Mouse (Mus musculus) embryonic facial prominence, embryonic 15.5 days (tissue): ENCODE results near the gene Malsu1. TPM values are rescaled to one million over a fixed set of nuclear protein-coding genes. Genes with fewer than 3 reads are reported as not detected.

Source experiments
- ATAC-seq: fragments of 200-750 bp; cut with Nextera tagmentation; 2 replicates; pipeline ENCODE4 v1.8.0; 2017; ENCODE audit warnings: low read depth, moderate TSS enrichment; ENCODE audit not compliant: insufficient number of reproducible peaks, low FRiP score, low TSS enrichment
- H3K27ac ChIP-seq: fragments of 300-500 bp; sonication (generic); replicated peaks from 2 replicates; pipeline ENCODE4 v1.5.1; 2015; ENCODE audit warnings: mild to moderate bottlenecking, inconsistent platforms
- H3K27me3 ChIP-seq: fragments of 300-500 bp; sonication (generic); 2 replicates; pipeline ENCODE4 v1.6.1; 2015; ENCODE audit warnings: inconsistent platforms
- H3K36me3 ChIP-seq: fragments of 300-500 bp; sonication (generic); 2 replicates; pipeline ENCODE4 v1.6.1; 2015; ENCODE audit warnings: mild to moderate bottlenecking, inconsistent platforms
- H3K4me1 ChIP-seq: fragments of 300-500 bp; sonication (generic); 2 replicates; pipeline ENCODE4 v1.6.1; 2015; ENCODE audit warnings: inconsistent platforms
- H3K4me2 ChIP-seq: fragments of 300-500 bp; sonication (generic); replicated peaks from 2 replicates; pipeline ENCODE4 v1.6.1; 2015; ENCODE audit warnings: mild to moderate bottlenecking, inconsistent platforms
- H3K4me3 ChIP-seq: fragments of 300-500 bp; sonication (generic); replicated peaks from 2 replicates; pipeline ENCODE4 v1.5.1; 2015; ENCODE audit warnings: mild to moderate bottlenecking, inconsistent platforms
- H3K9ac ChIP-seq: fragments of 300-500 bp; sonication (generic); 2 replicates; pipeline ENCODE4 v1.6.1; 2015; ENCODE audit warnings: inconsistent platforms
- H3K9me3 ChIP-seq: fragments of 300-500 bp; sonication (generic); replicated peaks from 2 replicates; pipeline ENCODE4 v1.6.1; 2016; ENCODE audit warnings: inconsistent platforms
- WGBS: fragments of 180-500 bp; shearing (Covaris S2); methylation state at CpG from one replicate; pipeline ENCODE4 v1.1.7; 2015; 5-methylcytosine and 5-hydroxymethylcytosine counted together
- polyA plus RNA-seq: library from polyadenylated mRNA; unstranded; fragments of >200 nt; fragmentation: Nextera tagmentation; extraction: Ambion mirVana; gene quantifications from 2 replicates; pipeline ENCODE4 v1.2.1, GENCODE M21; 2015

Malsu1 gene
- 58.3 and 61.2 TPM in 2 replicates for polyA plus RNA-seq

DNA sequence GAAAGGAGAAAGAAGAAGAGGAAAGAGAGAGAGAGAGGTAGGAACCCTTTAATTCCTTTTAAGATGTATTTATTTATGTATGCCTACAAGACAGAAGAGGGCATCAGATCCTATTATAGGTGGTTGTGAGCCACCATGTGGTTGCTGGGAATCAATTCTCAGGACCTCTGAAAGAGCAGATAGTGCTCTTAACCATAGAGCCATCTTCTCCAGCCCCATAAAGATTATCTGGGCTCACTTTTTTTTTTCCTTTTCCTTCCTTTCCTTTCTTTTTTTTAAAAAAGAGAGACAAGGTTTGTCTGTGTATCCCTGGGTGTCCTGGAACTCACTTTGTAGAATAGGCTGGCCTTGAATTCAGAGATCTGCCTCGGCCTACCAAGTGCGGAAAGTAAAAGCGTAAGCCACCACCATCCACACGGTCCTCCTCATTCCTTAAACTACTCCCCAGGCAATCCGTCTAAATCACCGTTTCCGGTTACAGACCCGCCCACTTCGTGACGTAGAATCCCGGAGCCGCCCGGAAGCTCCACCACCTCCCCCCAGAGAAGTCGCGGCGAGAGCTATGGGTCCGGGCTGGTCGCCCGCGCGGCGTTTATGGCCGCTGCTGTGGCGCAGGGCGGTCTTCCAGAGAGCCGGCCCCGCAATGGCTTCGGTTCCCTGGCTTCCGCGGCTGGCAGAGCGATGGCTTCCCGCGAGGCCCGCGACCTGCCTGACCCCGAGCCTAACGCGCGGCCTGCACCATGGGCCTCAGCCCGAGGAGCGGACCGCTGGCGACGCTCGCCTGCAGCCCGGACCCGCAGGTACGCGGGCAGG is at the start of gene Malsu1:
TSS of gene Malsu1 (plus strand) at position 492 of the 813 bp plus-strand sequence.
- Histone ChIP-seq H3K4me1 (peaks cover 11% of the 10 kb centered on the region), H3K27ac (peak within 1 kb of the TSS; percentile 70), H3K9ac (peak within 1 kb of the TSS; percentile 76), H3K36me3 (no peaks in the 10 kb centered on the region), H3K4me2 (peak within 1 kb of the TSS; percentile 60), H3K4me3 (peak within 1 kb of the TSS; percentile 73), H3K27me3 (no peaks in the 10 kb centered on the region), H3K9me3 (no peaks in the 10 kb centered on the region)
- under 1% methylated on average over 49 of the region's 49 CpGs for WGBS
- ATAC-seq = peak; percentile 95

GRCm38 (mm10) chr6:49025290-49025689 is 48.3 kb upstream of the Malsu1 start:
- no peak overlapping the region for H3K4me3 ChIP-seq
- H3K9me3 ChIP-seq = no peaks in the 10 kb centered on the region
- H3K9ac ChIP-seq = no peak overlapping the region
- H3K36me3 ChIP-seq = no peaks in the 10 kb centered on the region
- no peaks in the 10 kb centered on the region for H3K27me3 ChIP-seq
- H3K4me2 ChIP-seq = no peak overlapping the region
- H3K27ac ChIP-seq = no peak overlapping the region
- no peaks in the 10 kb centered on the region for H3K4me1 ChIP-seq
- ATAC-seq = no peak
- 72% methylated on average over 7 of the region's 7 CpGs for WGBS

- no peak for ATAC-seq
- Histone ChIP-seq H3K27ac (no peak overlapping the region), H3K4me2 (no peak overlapping the region), H3K36me3 (no peaks in the 10 kb centered on the region), H3K4me1 (no peaks in the 10 kb centered on the region), H3K4me3 (no peak overlapping the region), H3K9ac (no peak overlapping the region), H3K9me3 (no peaks in the 10 kb centered on the region), H3K27me3 (no peaks in the 10 kb centered on the region)
- 88% methylated on average over 5 of the region's 5 CpGs for WGBS
Measured at GRCm38 (mm10) chr6:49026496-49026895, 47.1 kb upstream of the Malsu1 start.

- Histone ChIP-seq H3K9me3 (no peaks in the 10 kb centered on the region), H3K27me3 (no peaks in the 10 kb centered on the region), H3K9ac (no peak overlapping the region), H3K27ac (no peak overlapping the region), H3K4me3 (no peak overlapping the region), H3K4me2 (no peak overlapping the region), H3K36me3 (no peaks in the 10 kb centered on the region), H3K4me1 (no peaks in the 10 kb centered on the region)
- 80% methylated on average over 6 of the region's 6 CpGs for WGBS
- ATAC-seq = no peak
Measured at GRCm38 (mm10) chr6:49028019-49028418, 45.6 kb upstream of the Malsu1 start.

DNA sequence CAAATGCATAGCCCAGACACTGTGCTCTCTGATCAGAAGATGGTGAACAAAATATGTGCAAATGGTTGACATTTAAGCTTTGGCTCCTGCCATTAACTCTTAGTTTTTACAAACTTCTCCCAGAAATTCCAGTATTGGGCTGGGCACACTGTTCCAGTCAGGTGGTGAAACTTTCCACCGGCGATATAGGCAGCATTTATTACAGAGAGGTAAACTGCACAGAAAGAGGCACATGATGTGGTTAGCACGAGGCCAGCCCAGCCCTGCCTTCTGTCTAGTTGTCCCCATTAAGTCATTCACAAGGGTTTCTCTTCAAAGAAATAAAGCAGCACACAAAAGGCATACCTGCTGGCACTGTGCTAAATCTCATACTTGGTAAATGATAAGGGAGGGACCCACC is 44.9 kb upstream of the Malsu1 start:
- no peak for ATAC-seq
- H3K4me1 ChIP-seq = no peaks in the 10 kb centered on the region
- no peak overlapping the region for H3K9ac ChIP-seq
- H3K27me3 ChIP-seq = no peaks in the 10 kb centered on the region
- H3K4me3 ChIP-seq = no peak overlapping the region
- H3K27ac ChIP-seq = no peak overlapping the region
- no peak overlapping the region for H3K4me2 ChIP-seq
- 76% methylated on average over 3 of the region's 3 CpGs for WGBS
- no peaks in the 10 kb centered on the region for H3K36me3 ChIP-seq
- H3K9me3 ChIP-seq = no peaks in the 10 kb centered on the region

DNA sequence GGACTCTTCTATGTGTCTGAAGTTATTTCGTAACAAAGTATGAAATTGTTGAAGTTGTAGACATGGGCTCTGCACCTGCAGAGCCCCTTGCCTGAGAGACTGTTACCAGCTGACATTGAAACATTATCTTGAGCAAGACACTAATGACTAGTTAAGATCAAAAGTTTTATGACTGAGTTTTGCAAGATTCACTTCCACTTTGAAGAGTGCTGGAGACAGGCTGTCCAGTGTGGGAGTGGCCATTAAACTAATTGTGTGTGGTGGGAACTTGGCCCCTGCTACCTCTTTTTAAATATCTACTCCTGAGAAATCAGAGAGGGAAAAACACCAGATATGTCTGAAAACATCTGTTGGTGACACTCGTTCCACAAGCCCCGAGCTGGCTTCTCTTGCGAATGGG is 42.4 kb upstream of the Malsu1 start:
- H3K36me3 ChIP-seq = no peaks in the 10 kb centered on the region
- peaks cover 7% of the 10 kb centered on the region; the same call in 1 of the 2 replicates for H3K4me1 ChIP-seq
- WGBS = 65% methylated on average over 4 of the region's 4 CpGs
- no peaks in the 10 kb centered on the region for H3K9me3 ChIP-seq
- H3K9ac ChIP-seq = no peak overlapping the region
- H3K4me3 ChIP-seq = no peak overlapping the region
- no peak for ATAC-seq
- no peak overlapping the region for H3K4me2 ChIP-seq
- no peak overlapping the region for H3K27ac ChIP-seq
- no peaks in the 10 kb centered on the region for H3K27me3 ChIP-seq

DNA sequence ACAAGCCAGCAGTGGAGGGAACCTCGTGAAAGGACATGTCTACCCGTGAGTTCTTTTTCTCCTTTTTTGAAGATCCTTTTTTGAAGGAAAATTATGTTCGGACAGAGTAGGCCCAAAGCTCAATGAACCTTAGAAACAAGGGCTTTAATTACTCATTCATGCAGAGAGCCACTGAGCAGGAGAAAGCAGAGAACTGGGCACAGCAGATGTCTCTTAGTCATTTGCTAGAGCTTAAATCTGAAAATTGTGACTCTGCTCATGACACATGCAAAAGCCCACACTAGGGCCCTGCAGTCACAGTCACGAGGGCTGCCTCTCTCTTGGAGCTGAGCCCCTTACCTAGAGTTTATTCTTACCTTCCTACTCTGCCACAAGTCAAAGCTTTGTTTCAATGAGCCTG is 40.8 kb upstream of the Malsu1 start:
- no peak overlapping the region for H3K9ac ChIP-seq
- no peak overlapping the region for H3K4me3 ChIP-seq
- 0 out of 2 replicates have a peak, but pooled peaks cover 3% of the 10 kb centered on the region for H3K27me3 ChIP-seq
- 81% methylated on average over 4 of the region's 4 CpGs for WGBS
- H3K4me2 ChIP-seq = no peak overlapping the region
- ATAC-seq = no peak
- H3K9me3 ChIP-seq = no peaks in the 10 kb centered on the region
- no peaks in the 10 kb centered on the region for H3K36me3 ChIP-seq
- H3K4me1 ChIP-seq = peaks cover 16% of the 10 kb centered on the region; the same call in 1 of the 2 replicates
- no peak overlapping the region for H3K27ac ChIP-seq

- no peaks in the 10 kb centered on the region for H3K36me3 ChIP-seq
- WGBS = 25% methylated on average over 28 of the region's 28 CpGs
- H3K4me2 ChIP-seq = peak within 1 kb of the TSS; percentile 40
- no peak within 1 kb of the TSS for H3K9ac ChIP-seq
- H3K4me1 ChIP-seq = peaks cover 16% of the 10 kb centered on the region
- H3K4me3 ChIP-seq = peak within 1 kb of the TSS; percentile 17
- H3K9me3 ChIP-seq = no peaks in the 10 kb centered on the region
- no peak for ATAC-seq
- no peak within 1 kb of the TSS for H3K27ac ChIP-seq
- 0 out of 2 replicates have a peak, but pooled peaks cover 3% of the 10 kb centered on the region for H3K27me3 ChIP-seq
Measured at GRCm38 (mm10) chr6:49036275-49037267, 37.0 kb upstream of the Malsu1 start, which contains the start of gene Gpnmb. Gene Gpnmb (plus strand): TSS chr6:49036546.

DNA sequence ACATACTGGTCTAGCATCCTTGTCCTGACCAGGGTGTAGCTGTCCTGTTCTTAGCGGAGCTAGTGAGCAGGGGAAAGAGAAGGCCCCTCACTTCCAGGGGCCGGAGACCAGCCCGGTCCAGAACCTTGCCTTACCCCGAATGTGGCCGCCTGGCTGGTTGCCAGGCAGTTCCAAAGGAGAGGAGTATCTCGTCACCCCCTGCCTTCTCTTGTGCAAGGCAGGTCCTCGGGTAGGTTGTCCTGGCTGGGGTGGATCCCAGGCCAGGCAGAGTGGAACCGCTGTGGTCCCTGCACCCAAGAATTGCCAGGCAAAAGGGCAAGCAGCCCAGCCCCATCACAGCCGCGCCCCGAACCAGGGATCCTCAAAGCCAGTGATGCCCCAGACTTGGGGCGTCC is 36.3 kb upstream of the Malsu1 start:
- peaks cover 16% of the 10 kb centered on the region for H3K4me1 ChIP-seq
- no peak overlapping the region for H3K4me3 ChIP-seq
- no peaks in the 10 kb centered on the region for H3K36me3 ChIP-seq
- no peak overlapping the region for H3K9ac ChIP-seq
- peak; percentile 51; the same call in 1 of the 2 replicates for ATAC-seq
- 0 out of 2 replicates have a peak, but pooled peaks cover 3% of the 10 kb centered on the region for H3K27me3 ChIP-seq
- H3K9me3 ChIP-seq = no peaks in the 10 kb centered on the region
- WGBS = 66% methylated on average over 12 of the region's 12 CpGs
- H3K4me2 ChIP-seq = no peak overlapping the region
- no peak overlapping the region for H3K27ac ChIP-seq

- WGBS = 13% methylated on average over 18 of the region's 18 CpGs
- no peaks in the 10 kb centered on the region for H3K9me3 ChIP-seq
- H3K4me2 ChIP-seq = peak overlapping the region; percentile 44
- no peak overlapping the region for H3K9ac ChIP-seq
- no peak overlapping the region for H3K27ac ChIP-seq
- peaks cover 16% of the 10 kb centered on the region for H3K4me1 ChIP-seq
- ATAC-seq = no peak
- peak overlapping the region; percentile 38 for H3K4me3 ChIP-seq
- no peaks in the 10 kb centered on the region for H3K36me3 ChIP-seq
- H3K27me3 ChIP-seq = 0 out of 2 replicates have a peak, but pooled peaks cover 3% of the 10 kb centered on the region
Measured at GRCm38 (mm10) chr6:49039470-49040180, 34.0 kb upstream of the Malsu1 start.
